Mouse (Mus musculus): Measurements from ENCODE around the gene Ppip5k1. TPM values are rescaled to one million over a fixed set of nuclear protein-coding genes. Genes with fewer than 3 reads are reported as not detected.
A peak's percentile ranks its signal among the peaks of the same experiment; 100 is the strongest.

Ppip5k1 gene
- polyA plus RNA-seq, 1 experiment from 2014 or later, result 14.5 TPM

DNA sequence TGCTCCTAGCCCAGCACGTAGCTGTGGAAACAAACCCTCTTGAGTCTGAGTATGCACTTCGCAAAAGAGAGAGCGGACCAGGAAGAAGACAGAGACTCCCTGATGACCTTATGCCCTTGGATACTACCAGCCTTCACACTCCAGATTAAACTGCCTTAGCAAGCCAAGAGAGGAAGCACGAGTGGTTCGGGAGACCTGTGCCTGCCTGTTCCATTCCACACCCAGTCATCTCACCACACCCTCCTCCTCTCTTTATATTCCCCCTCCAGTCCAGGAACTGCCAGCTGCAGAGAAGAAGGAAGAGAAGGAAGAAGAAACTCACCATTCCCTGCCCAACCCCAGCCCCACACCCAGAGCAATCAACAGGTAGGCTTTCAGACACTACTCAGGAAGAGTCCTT is 2.3 kb upstream of the Ppip5k1 start, which contains the start of gene Ckmt1:
Gene Ckmt1 (plus strand): TSS at position 221 of the 400 bp plus-strand sequence.
- no peak for ATAC-seq (replicated peaks; ENCODE audit: low FRiP score)
- Histone ChIP-seq H3K27me3 (peaks cover 31% of the 10 kb centered on the region), H3K9ac (0 out of 2 replicates have a peak within 1 kb of the TSS, but pooled peaks have one; percentile 0), H3K9me3 (replicated peaks) (no peaks in the 10 kb centered on the region), H3K4me2 (peak within 1 kb of the TSS; percentile 61), H3K4me3 (replicated peaks) (peak within 1 kb of the TSS; percentile 33), H3K4me1 (peaks cover 33% of the 10 kb centered on the region), H3K27ac (peak within 1 kb of the TSS; percentile 14; the same call in 1 of the 2 replicates), H3K36me3 (no peaks in the 10 kb centered on the region)
- WGBS, result 46% methylated on average over 5 of the region's 5 CpGs

DNA sequence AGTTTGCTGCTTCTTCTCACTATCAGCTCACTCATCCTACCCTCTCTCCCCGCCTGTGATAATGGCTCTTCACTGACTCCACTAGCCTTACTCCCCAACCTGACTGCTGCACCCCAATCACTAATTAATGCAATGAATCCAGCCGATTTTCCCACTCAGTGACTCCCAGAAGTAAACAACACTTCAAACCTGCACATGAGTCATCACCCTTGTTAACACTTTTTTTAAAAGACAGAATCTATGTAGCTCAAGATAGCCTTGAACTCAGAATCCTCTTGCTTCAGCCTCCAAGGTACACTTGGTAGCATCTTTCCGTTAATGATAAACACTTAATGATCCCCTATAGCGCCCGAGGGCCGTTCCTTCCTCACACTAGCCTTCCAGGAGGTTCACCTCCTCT is 818 bp downstream of the Ppip5k1 start:
- no peaks in the 10 kb centered on the region for H3K9me3 ChIP-seq (replicated peaks)
- H3K27me3 ChIP-seq, result peaks cover 26% of the 10 kb centered on the region
- WGBS, result 4% methylated on average over 6 of the region's 6 CpGs
- H3K9ac ChIP-seq, result peak overlapping the region; percentile 82
- peaks cover 30% of the 10 kb centered on the region for H3K4me1 ChIP-seq
- no peak for ATAC-seq (replicated peaks; ENCODE audit: low FRiP score)
- peaks cover 8% of the 10 kb centered on the region; the same call in 1 of the 2 replicates for H3K36me3 ChIP-seq
- H3K27ac ChIP-seq, result peak overlapping the region; percentile 67
- H3K4me3 ChIP-seq (replicated peaks), result peak overlapping the region; percentile 79
- H3K4me2 ChIP-seq, result peak overlapping the region; percentile 81

DNA sequence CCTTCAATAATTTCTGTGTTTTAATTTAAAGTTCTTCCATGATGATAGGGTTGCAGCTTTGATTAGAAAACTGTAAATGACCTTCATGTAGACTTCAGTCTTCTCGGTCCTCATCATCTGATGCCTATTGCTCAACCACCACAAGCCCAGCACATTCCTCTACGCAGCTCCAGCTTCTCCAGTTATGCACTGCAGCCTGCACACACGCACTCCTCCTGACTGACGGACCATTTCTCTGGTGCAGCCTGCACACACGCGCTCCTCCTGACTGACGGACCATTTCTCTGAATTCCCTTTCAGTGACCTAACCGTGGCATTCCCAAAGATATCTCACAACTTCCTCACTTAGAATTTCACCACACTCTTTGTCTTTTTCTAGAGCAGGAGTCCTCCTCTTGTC is 2.0 kb downstream of the Ppip5k1 start:
- Histone ChIP-seq H3K4me3 (replicated peaks) (no peak overlapping the region), H3K36me3 (peaks cover 10% of the 10 kb centered on the region; the same call in 1 of the 2 replicates), H3K27ac (no peak overlapping the region), H3K9ac (no peak overlapping the region), H3K9me3 (replicated peaks) (no peaks in the 10 kb centered on the region), H3K27me3 (peaks cover 19% of the 10 kb centered on the region), H3K4me2 (no peak overlapping the region), H3K4me1 (peaks cover 18% of the 10 kb centered on the region)
- 59% methylated on average over 8 of the region's 8 CpGs for WGBS
- no peak for ATAC-seq (replicated peaks; ENCODE audit: low FRiP score)

DNA sequence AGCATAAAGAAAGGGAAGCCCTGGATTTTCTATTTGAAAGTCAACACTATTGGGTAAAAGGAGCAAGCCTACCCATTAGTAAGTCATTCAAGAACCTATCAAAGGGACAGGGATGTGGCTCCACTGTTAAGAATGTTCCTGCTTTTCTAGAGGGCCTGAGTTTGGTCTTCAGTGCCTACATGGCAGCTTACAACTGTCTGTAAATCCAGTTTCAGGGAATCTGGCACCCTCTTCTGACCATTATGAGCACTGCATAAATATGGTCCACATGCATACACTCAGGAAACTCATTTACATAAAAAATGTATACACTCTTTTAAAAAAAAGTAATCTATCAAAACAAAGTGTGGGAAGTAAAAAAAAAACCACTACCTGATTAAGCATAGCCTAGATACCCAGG is 16.1 kb downstream of the Ppip5k1 start:
- Histone ChIP-seq H3K4me2 (no peak overlapping the region), H3K27me3 (no peaks in the 10 kb centered on the region), H3K4me1 (no peaks in the 10 kb centered on the region), H3K27ac (no peak overlapping the region), H3K36me3 (peaks cover 4% of the 10 kb centered on the region; the same call in 1 of the 2 replicates), H3K9me3 (replicated peaks) (no peaks in the 10 kb centered on the region), H3K4me3 (replicated peaks) (no peak overlapping the region), H3K9ac (no peak overlapping the region)
- no peak for ATAC-seq (replicated peaks; ENCODE audit: low FRiP score)

DNA sequence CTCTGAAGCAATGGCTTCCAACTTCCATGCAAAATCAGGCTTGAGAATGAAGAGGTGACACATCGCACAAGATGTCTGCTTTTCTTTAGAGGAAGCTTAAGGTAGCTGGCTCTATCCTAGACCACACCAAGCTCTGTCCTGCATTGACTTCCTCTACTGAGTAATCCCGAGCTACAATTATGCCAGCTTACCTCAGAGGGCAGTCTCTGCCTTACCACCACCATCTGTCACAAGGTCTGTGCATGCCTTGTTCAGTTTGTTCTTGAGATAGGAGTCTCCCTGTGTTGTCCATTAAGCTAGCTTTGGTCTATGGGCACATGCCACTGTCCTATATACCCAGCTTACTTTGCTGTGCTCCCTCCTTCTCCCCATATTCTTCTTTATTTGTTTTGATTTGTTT is 25.7 kb downstream of the Ppip5k1 start:
- no peak overlapping the region for H3K27ac ChIP-seq
- no peaks in the 10 kb centered on the region for H3K27me3 ChIP-seq
- H3K4me3 ChIP-seq (replicated peaks), result no peak overlapping the region
- no peak overlapping the region for H3K4me2 ChIP-seq
- 0 out of 2 replicates have a peak, but pooled peaks cover 7% of the 10 kb centered on the region for H3K36me3 ChIP-seq
- no peaks in the 10 kb centered on the region for H3K4me1 ChIP-seq
- ATAC-seq (replicated peaks; ENCODE audit: low FRiP score), result no peak
- no peaks in the 10 kb centered on the region for H3K9me3 ChIP-seq (replicated peaks)
- WGBS, result 86% methylated on average over 2 of the region's 2 CpGs
- H3K9ac ChIP-seq, result no peak overlapping the region

DNA sequence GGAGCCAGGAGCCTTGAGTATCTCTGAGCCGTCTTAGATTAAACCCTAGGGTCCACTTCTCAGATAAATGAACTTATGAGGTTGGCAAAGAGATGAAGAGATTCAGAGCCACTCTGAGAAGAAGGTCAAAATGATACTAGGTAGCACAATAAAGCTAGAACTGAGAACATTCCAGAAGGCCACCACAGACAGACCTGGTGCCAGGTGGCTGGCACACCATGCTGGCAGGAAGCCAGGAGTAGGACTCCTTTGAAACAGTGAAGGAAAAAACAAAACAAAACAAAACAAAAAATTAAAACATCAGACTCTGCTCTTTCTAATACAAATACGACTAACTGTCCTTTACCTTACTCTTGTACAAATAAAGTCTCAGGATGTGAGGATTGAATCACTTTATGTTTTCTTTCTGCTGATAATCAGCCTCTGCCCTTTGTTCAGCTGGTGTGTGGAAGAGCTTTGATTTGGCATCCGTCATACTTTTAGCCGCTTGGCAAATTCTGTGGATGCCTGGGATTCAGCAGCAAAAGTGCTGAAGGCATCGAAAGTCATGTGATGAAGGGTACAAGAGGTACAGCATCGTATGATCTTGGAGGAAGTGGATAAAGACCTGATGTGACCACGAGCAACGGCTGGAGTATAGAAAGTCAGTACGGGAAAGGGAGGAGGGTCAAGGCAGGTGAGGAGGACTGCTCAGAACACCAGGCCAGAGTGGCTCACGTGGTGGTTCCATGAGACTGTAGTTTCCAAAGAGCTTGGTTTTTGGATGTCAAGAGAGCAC is 31.3 kb downstream of the Ppip5k1 start:
- H3K4me2 ChIP-seq, result no peak overlapping the region
- no peaks in the 10 kb centered on the region for H3K9me3 ChIP-seq (replicated peaks)
- H3K27me3 ChIP-seq, result no peaks in the 10 kb centered on the region
- ATAC-seq (replicated peaks; ENCODE audit: low FRiP score), result no peak
- no peaks in the 10 kb centered on the region for H3K4me1 ChIP-seq
- H3K27ac ChIP-seq, result no peak overlapping the region
- 86% methylated on average over 10 of the region's 10 CpGs for WGBS
- no peak overlapping the region for H3K4me3 ChIP-seq (replicated peaks)
- no peak overlapping the region for H3K9ac ChIP-seq
- peaks cover 16% of the 10 kb centered on the region for H3K36me3 ChIP-seq

DNA sequence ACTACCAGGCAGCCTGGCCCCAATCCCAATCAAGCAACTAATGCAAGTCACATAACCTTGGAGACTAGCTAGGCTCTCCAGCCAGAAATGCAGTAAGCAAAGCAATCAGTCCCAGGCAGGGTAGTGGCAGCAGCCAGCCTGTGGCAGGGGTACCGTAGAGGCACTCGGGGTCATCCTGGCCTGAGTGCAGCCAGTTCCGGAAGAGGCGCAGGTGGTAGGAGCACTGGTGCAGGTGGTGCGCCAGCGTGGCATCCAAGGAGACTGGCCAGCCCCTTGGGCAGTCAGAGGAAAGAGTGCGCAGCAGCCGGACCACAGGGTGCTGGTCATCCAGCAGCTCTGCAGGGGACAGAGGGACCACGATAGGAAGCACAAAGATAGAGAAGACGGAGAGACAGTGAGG is 32.2 kb downstream of the Ppip5k1 start:
- H3K36me3 ChIP-seq, result peaks cover 16% of the 10 kb centered on the region
- ATAC-seq (replicated peaks; ENCODE audit: low FRiP score), result no peak
- H3K4me2 ChIP-seq, result no peak overlapping the region
- no peak overlapping the region for H3K9ac ChIP-seq
- H3K4me1 ChIP-seq, result no peaks in the 10 kb centered on the region
- H3K4me3 ChIP-seq (replicated peaks), result no peak overlapping the region
- WGBS, result 90% methylated on average over 10 of the region's 10 CpGs
- no peaks in the 10 kb centered on the region for H3K27me3 ChIP-seq
- H3K27ac ChIP-seq, result no peak overlapping the region
- H3K9me3 ChIP-seq (replicated peaks), result no peaks in the 10 kb centered on the region

DNA sequence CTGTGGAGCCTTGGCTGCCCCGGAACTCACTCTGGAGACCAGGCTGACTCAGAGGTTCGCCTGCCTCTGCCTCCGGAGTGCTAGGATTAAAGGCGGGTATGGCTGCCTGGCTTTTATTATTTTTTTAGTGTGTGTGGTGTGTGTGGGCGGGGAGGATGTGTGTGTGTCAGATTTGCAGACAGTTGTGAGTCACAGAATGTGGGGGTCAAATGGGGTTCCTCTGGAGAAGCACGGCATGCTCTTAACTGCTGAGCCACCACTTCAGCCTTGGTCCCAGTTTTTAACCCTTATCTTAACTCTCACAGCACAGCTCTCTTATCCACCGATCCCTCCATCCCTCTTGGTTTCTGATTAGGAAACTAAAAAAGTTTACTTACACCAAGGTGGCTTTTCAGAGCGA is 38.9 kb downstream of the Ppip5k1 start:
- H3K27ac ChIP-seq, result no peak overlapping the region
- no peak for ATAC-seq (replicated peaks; ENCODE audit: low FRiP score)
- no peaks in the 10 kb centered on the region for H3K9me3 ChIP-seq (replicated peaks)
- no peaks in the 10 kb centered on the region for H3K4me1 ChIP-seq
- H3K4me3 ChIP-seq (replicated peaks), result no peak overlapping the region
- 75% methylated on average over 8 of the region's 8 CpGs for WGBS
- peaks cover 10% of the 10 kb centered on the region; the same call in 1 of the 2 replicates for H3K36me3 ChIP-seq
- no peaks in the 10 kb centered on the region for H3K27me3 ChIP-seq
- no peak overlapping the region for H3K4me2 ChIP-seq
- H3K9ac ChIP-seq, result no peak overlapping the region

DNA sequence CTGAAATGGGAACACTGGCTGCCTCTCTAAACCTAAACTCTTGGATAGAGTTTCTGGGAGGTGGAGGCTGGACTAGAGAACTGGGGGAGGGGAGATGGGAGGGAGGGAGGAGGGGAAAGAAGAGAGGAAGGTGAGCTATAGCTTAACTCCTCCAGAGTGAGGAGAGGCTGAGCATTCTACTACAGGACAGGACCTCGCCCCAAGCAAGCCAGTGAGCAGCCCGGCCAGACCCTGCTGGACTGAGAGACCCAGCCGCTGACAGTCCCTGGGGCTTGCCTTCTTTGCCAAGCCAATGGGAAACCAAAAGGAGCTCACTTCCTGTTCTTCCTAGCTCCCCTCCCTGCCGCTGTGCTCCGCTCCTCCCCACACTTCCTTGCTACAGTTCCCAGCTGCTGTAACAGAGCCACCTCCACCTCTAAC is 46.2 kb downstream of the Ppip5k1 start:
- Histone ChIP-seq H3K9me3 (replicated peaks) (no peaks in the 10 kb centered on the region), H3K4me2 (peak overlapping the region; percentile 49), H3K27ac (peak overlapping the region; percentile 73), H3K27me3 (no peaks in the 10 kb centered on the region), H3K4me3 (replicated peaks) (0 out of 2 replicates have a peak overlapping the region, but pooled peaks have one; percentile 18), H3K36me3 (peaks cover 9% of the 10 kb centered on the region; the same call in 1 of the 2 replicates), H3K4me1 (peaks cover 29% of the 10 kb centered on the region), H3K9ac (no peak overlapping the region)
- WGBS, result 7% methylated on average over 5 of the region's 5 CpGs
- ATAC-seq (replicated peaks; ENCODE audit: low FRiP score), result peak; percentile 75

DNA sequence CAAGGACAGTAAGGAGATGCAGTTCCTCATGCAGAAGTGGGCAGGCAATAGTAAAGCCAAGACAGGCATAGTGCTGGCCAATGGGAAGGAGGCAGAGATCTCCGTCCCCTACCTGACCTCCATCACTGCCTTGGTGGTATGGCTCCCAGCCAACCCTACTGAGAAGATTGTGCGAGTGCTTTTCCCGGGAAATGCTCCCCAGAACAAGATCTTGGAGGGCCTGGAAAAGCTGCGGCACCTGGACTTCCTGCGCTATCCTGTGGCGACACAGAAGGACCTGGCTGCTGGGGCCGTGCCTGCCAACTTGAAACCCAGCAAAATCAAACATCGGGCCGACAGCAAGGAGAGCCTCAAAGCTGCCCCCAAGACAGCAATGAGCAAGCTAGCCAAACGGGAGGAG is 55.2 kb downstream of the Ppip5k1 start:
- Histone ChIP-seq H3K27me3 (peaks cover 32% of the 10 kb centered on the region), H3K4me1 (peaks cover 33% of the 10 kb centered on the region), H3K4me3 (replicated peaks) (no peak overlapping the region), H3K4me2 (no peak overlapping the region), H3K36me3 (peaks cover 30% of the 10 kb centered on the region), H3K27ac (no peak overlapping the region), H3K9me3 (replicated peaks) (no peaks in the 10 kb centered on the region), H3K9ac (no peak overlapping the region)
- WGBS, result 80% methylated on average over 10 of the region's 10 CpGs
- no peak for ATAC-seq (replicated peaks; ENCODE audit: low FRiP score)

DNA sequence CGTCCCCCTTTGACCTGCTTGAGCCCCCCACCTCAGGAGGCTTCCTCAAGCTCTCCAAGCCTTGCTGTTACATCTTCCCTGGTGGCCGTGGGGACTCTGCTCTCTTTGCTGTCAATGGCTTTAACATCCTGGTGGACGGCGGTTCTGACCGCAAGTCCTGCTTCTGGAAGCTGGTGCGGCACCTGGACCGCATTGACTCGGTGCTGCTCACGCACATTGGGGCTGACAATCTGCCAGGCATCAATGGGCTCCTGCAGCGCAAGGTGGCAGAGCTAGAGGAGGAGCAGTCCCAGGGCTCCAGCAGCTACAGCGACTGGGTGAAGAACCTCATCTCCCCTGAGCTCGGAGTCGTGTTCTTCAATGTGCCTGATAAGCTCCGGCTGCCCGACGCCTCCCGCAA is 55.7 kb downstream of the Ppip5k1 start:
- Histone ChIP-seq H3K27ac (no peak overlapping the region), H3K9me3 (replicated peaks) (no peaks in the 10 kb centered on the region), H3K36me3 (peaks cover 29% of the 10 kb centered on the region; the same call in 1 of the 2 replicates), H3K4me1 (peaks cover 38% of the 10 kb centered on the region), H3K4me3 (replicated peaks) (no peak overlapping the region), H3K9ac (no peak overlapping the region), H3K27me3 (peaks cover 32% of the 10 kb centered on the region), H3K4me2 (no peak overlapping the region)
- 85% methylated on average over 17 of the region's 17 CpGs for WGBS
- no peak for ATAC-seq (replicated peaks; ENCODE audit: low FRiP score)

DNA sequence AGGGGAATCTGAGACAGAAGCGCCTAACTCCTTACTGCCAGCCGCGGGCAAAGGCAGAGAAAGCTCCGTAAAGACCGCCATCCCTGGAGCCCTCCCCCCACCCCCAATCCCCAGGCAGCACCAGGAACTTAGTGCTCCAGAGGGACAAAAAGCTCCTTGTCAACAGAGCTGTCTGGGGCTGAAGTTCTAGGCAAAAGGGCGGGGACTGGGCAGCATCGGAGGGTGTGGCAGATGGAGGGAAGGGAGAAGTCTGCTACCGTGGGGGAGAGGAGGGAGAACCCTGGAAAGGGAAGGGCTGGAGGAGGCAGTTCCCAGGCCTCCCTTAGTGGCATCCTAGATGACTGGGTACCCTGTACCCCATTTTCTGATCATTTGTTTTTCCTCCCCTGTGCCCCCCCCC is 57.1 kb downstream of the Ppip5k1 start:
- 11% methylated on average over 8 of the region's 8 CpGs for WGBS
- no peak for ATAC-seq (replicated peaks; ENCODE audit: low FRiP score)
- Histone ChIP-seq H3K27me3 (peaks cover 36% of the 10 kb centered on the region), H3K4me2 (peak overlapping the region; percentile 14; the same call in 1 of the 2 replicates), H3K36me3 (peaks cover 19% of the 10 kb centered on the region; the same call in 1 of the 2 replicates), H3K4me3 (replicated peaks) (no peak overlapping the region), H3K9me3 (replicated peaks) (no peaks in the 10 kb centered on the region), H3K9ac (no peak overlapping the region), H3K27ac (no peak overlapping the region), H3K4me1 (peaks cover 46% of the 10 kb centered on the region)
